22 mouse cellular contexts compared by ENCODE assay signal in genomic region chr4:54875506-54875905, GRCm38 (mm10).
DNase-seq lines count a peak whose midpoint lies in the region; ATAC-seq and TF ChIP-seq lines count a peak whose summit lies in the region.
"Had no signal": no experiment of that assay in that cellular context is flagged by ENCODE, and none has a peak within 500 bp of the region (broad histone marks: within the 10 kb centered on the region; RNA-seq: fewer than 3 reads in every experiment).

No protein-coding gene starts in this region.

- H3K9me3 ChIP-seq in liver, postnatal 0 days (ENCODE audit: low read length): no peaks in the 10 kb centered on the region
- H3K9me3 ChIP-seq: embryonic facial prominence, embryonic 10.5 days; embryonic facial prominence, embryonic 12.5 days; forebrain, embryonic 13.5 days; forebrain, embryonic 15.5 days had no signal

- no peak overlapping the region for H3K27ac ChIP-seq in liver, adult 2 months (replicated peaks; ENCODE audit: insufficient read depth, low read depth, low read length)
- H3K27ac ChIP-seq in liver, postnatal 0 days (ENCODE audit: low read depth): no peak overlapping the region
- H3K27ac ChIP-seq: embryonic facial prominence, embryonic 10.5 days; embryonic facial prominence, embryonic 12.5 days; forebrain, embryonic 13.5 days; forebrain, embryonic 15.5 days had no signal

- no peaks in the 10 kb centered on the region for H3K27me3 ChIP-seq in liver, adult 2 months (ENCODE audit: control insufficient read depth, insufficient read depth, low read length)
- no peaks in the 10 kb centered on the region for H3K27me3 ChIP-seq in liver, postnatal 0 days (ENCODE audit: insufficient read depth, low read length)
- H3K27me3 ChIP-seq: embryonic facial prominence, embryonic 12.5 days; forebrain, embryonic 13.5 days; forebrain, embryonic 15.5 days; Patski had no signal

- ATAC-seq in liver, postnatal 0 days: no peak
- ATAC-seq: activated CD4-positive, CD25-positive, alpha-beta regulatory T cell, adult 4 months; forebrain, embryonic 13.5 days; forebrain, embryonic 15.5 days; Patski had no signal

- H3K36me3 ChIP-seq in liver, adult 2 months (ENCODE audit: control insufficient read depth, insufficient read depth, low read length): no peaks in the 10 kb centered on the region
- H3K36me3 ChIP-seq in liver, postnatal 0 days (replicated peaks; ENCODE audit: insufficient read depth, low read length): no peaks in the 10 kb centered on the region
- H3K36me3 ChIP-seq: embryonic facial prominence, embryonic 10.5 days; embryonic facial prominence, embryonic 12.5 days; forebrain, embryonic 15.5 days had no signal

- no peak overlapping the region for H3K4me3 ChIP-seq in liver, adult 2 months (ENCODE audit: insufficient read depth, low read depth, low read length)
- no peak overlapping the region for H3K4me3 ChIP-seq in liver, postnatal 0 days (ENCODE audit: low read depth, low read length)
- H3K4me3 ChIP-seq: embryonic facial prominence, embryonic 10.5 days; embryonic facial prominence, embryonic 12.5 days; forebrain, embryonic 13.5 days; forebrain, embryonic 15.5 days had no signal

- peaks cover 5% of the 10 kb centered on the region; the same call in 1 of the 2 replicates for H3K4me1 ChIP-seq in liver, adult 2 months (ENCODE audit: control insufficient read depth, insufficient read depth, low read length)
- H3K4me1 ChIP-seq in liver, postnatal 0 days (ENCODE audit: insufficient read depth): no peaks in the 10 kb centered on the region
- H3K4me1 ChIP-seq: forebrain, embryonic 13.5 days; forebrain, embryonic 15.5 days had no signal

- TF ChIP-seq POLR2A in liver, adult 2 months (IDR thresholded peaks at IDR 0.05; ENCODE audit: extremely low read depth, insufficient read depth, low read length): no peak

- TF ChIP-seq EP300 in liver, postnatal 0 days (IDR thresholded peaks at IDR 0.05; ENCODE audit: low read depth): no peak

- peak; percentile 25 for DNase-seq in kidney, adult 11 months
- DNase-seq in kidney, postnatal 14 days: no peak
- DNase-seq in kidney, adult 9 months: peak; percentile 32
- DNase-seq in kidney, adult 18-20 months: no peak
- peak; percentile 45 for DNase-seq in liver, adult 2 months (ENCODE audit: extremely low read depth, low read depth, low spot score)
- no peak for DNase-seq in liver, postnatal 0 days
- peak; percentile 49 for DNase-seq in retina, postnatal 1 day
- no peak for DNase-seq in frontal cortex, postnatal 10 days (ENCODE audit: low spot score in 2 of 2)
- DNase-seq: adrenal gland, adult 8-10 months; adrenal gland, postnatal 14 days; adrenal gland, postnatal 36 days; cerebellum, adult 11-12 months; cerebellum, adult 2 months; cerebellum, adult 9-10 months; cerebellum, postnatal 10 days; cerebellum, postnatal 25 days had no signal

- no peak for TF ChIP-seq CTCF in liver, adult 2 months (IDR thresholded peaks at IDR 0.05; ENCODE audit: low read depth, low read length)
- no peak for TF ChIP-seq CTCF in liver, postnatal 0 days (IDR thresholded peaks at IDR 0.05; ENCODE audit: low read depth)

- whole genome bisulfite sequencing in liver, adult 2 months: 84% methylated on average over 8 of the region's 8 CpGs
- WGBS in liver, postnatal 0 days (ENCODE audit: insufficient replicate concordance): 86% methylated on average over 8 of the region's 8 CpGs

- no peak overlapping the region for H3K4me2 ChIP-seq in liver, postnatal 0 days (ENCODE audit: low read depth, low read length)
- H3K4me2 ChIP-seq: embryonic facial prominence, embryonic 12.5 days; forebrain, embryonic 13.5 days; forebrain, embryonic 15.5 days had no signal

- no peak overlapping the region for H3K9ac ChIP-seq in liver, adult 2 months (ENCODE audit: low read depth, low read length)
- H3K9ac ChIP-seq in liver, postnatal 0 days (replicated peaks): no peak overlapping the region
- H3K9ac ChIP-seq: embryonic facial prominence, embryonic 12.5 days; forebrain, embryonic 13.5 days; forebrain, embryonic 15.5 days had no signal

- H3K79me2 ChIP-seq in liver, adult 2 months (ENCODE audit: control insufficient read depth, insufficient read depth, low read length): no peaks in the 10 kb centered on the region

Comparison
In these comparisons a context has a peak if more than half of its experiments do, and no peak if none do; other contexts are left out.
1. DNase-seq: peak in kidney, adult 11 months (single experiment), kidney, adult 9 months (single experiment), liver, adult 2 months (single experiment) and retina, postnatal 1 day (single experiment); none in kidney, postnatal 14 days (single experiment), kidney, adult 18-20 months (single experiment), liver, postnatal 0 days (single experiment) and frontal cortex, postnatal 10 days (0 of 2).